Mouse (Mus musculus) erythroblast, embryonic 14.5 days (primary cell): Measurements from ENCODE around the gene Nr1h4. TPM values are rescaled to one million over a fixed set of nuclear protein-coding genes. Genes with fewer than 3 reads are reported as not detected.

ENCODE experiments used
- H3K27me3 ChIP-seq: 2 replicates; pipeline ENCODE4 v1.6.1; 2012; ENCODE audit warnings: inconsistent platforms; ENCODE audit not compliant: control insufficient read depth
- H3K36me3 ChIP-seq: 2 replicates; pipeline ENCODE4 v1.6.1; 2012; ENCODE audit warnings: mild to moderate bottlenecking, inconsistent platforms; ENCODE audit not compliant: control insufficient read depth
- H3K4me1 ChIP-seq: 2 replicates; pipeline ENCODE4 v1.6.1; 2012; ENCODE audit warnings: inconsistent platforms; ENCODE audit not compliant: control insufficient read depth
- H3K4me3 ChIP-seq: replicated peaks from 2 replicates; pipeline ENCODE3; 2012; ENCODE audit warnings: moderate library complexity, mild to moderate bottlenecking, inconsistent platforms
- H3K9me3 ChIP-seq: 2 replicates; pipeline ENCODE4 v1.6.1; 2012; ENCODE audit warnings: low read length, inconsistent platforms, mixed read lengths; ENCODE audit not compliant: control insufficient read depth
- GATA1 ChIP-seq: IDR thresholded peaks from 2 replicates; pipeline ENCODE4 v1.6.1; 2012; ENCODE audit warnings: low read length, inconsistent platforms, mixed read lengths
- TAL1 ChIP-seq: IDR thresholded peaks from 3 replicates; pipeline ENCODE4 v1.6.1; 2012; ENCODE audit warnings: low read length, inconsistent platforms, mixed read lengths
- polyA plus RNA-seq: library from polyadenylated mRNA; stranded (reverse); fragments of >175 nt; gene quantifications from 2 replicates; pipeline ENCODE4 v1.2.3, GENCODE M21; 2012

Nr1h4 gene
- polyA plus RNA-seq, 1 experiment: not detected

- H3K9me3 ChIP-seq: no peaks in the 10 kb centered on the region
- H3K4me3 ChIP-seq: no peak overlapping the region
- TF ChIP-seq TAL1 (no peak), GATA1 (no peak)
- no peaks in the 10 kb centered on the region for H3K27me3 ChIP-seq
- H3K4me1 ChIP-seq: no peaks in the 10 kb centered on the region
- peaks cover 16% of the 10 kb centered on the region for H3K36me3 ChIP-seq
Observed at GRCm38 (mm10) chr10:89406733-89407484, 126.5 kb downstream of the Nr1h4 start.

- H3K4me1 ChIP-seq: no peaks in the 10 kb centered on the region
- no peaks in the 10 kb centered on the region for H3K27me3 ChIP-seq
- no peak overlapping the region for H3K4me3 ChIP-seq
- TF ChIP-seq TAL1 (no peak), GATA1 (no peak)
- H3K9me3 ChIP-seq: no peaks in the 10 kb centered on the region
- H3K36me3 ChIP-seq: peaks cover 2% of the 10 kb centered on the region
Observed at GRCm38 (mm10) chr10:89404936-89405335, 128.4 kb downstream of the Nr1h4 start.

Other genes starting within 250 kb of the Nr1h4 start
- not detected in 2 replicates for gene Ano4, start 188.8 kb downstream of the Nr1h4 start, polyA plus RNA-seq
- gene Gas2l3, start 89.6 kb downstream of the Nr1h4 start, polyA plus RNA-seq: 0.04 and 0.11 TPM in 2 replicates
- 0.01 TPM in 1 of 2 replicates, not detected in the other for gene Slc17a8, start 87.7 kb upstream of the Nr1h4 start, polyA plus RNA-seq
- gene Scyl2, start 152.7 kb upstream of the Nr1h4 start, polyA plus RNA-seq: 0.29 and 1.3 TPM in 2 replicates
- 0.06 TPM in 1 of 2 replicates, not detected in the other for gene Actr6, start 198.7 kb upstream of the Nr1h4 start, polyA plus RNA-seq
- gene Uhrf1bp1l, start 211.4 kb upstream of the Nr1h4 start, polyA plus RNA-seq: 0.23 and 0.64 TPM in 2 replicates